Mouse (Mus musculus): ENCODE data around the gene Atf1. TPM values are rescaled to one million over a fixed set of nuclear protein-coding genes. Genes with fewer than 3 reads are reported as not detected.
"Not testable (repeated sequence)": the region's sequence is repeated elsewhere in the genome, so short reads cannot be mapped to it uniquely, and the experiment has no call there.

Gene Atf1
- total RNA-seq, 2 experiments from 2014 or later, result 19.9 to 27.8 TPM

GRCm38 (mm10) chr15:100268916-100269315 is 41.3 kb downstream of the Atf1 start:
- Histone ChIP-seq H3K27ac (no peak overlapping the region), H3K4me3 (no peak overlapping the region)
- DNase-seq (ENCODE audit: extremely low spot score in 1 of 2, low spot score in 2 of 2), result no peak
- TF ChIP-seq CTCF (IDR thresholded peaks at IDR 0.05), result no peak
- intact Hi-C loops (cut with DNase I), result no loop called here

- Histone ChIP-seq H3K27ac (no peak overlapping the region), H3K4me3 (no peak overlapping the region)
- intact Hi-C loops (cut with DNase I), result no loop called here
- no peak for TF ChIP-seq CTCF (IDR thresholded peaks at IDR 0.05)
- no peak for DNase-seq (ENCODE audit: extremely low spot score in 1 of 2, low spot score in 2 of 2)
Observed at GRCm38 (mm10) chr15:100269776-100270175, 42.2 kb downstream of the Atf1 start.

- H3K4me3 ChIP-seq; DNase-seq (ENCODE audit: extremely low spot score in 1 of 2, low spot score in 2 of 2); intact Hi-C loops (cut with DNase I); H3K27ac ChIP-seq: not testable (repeated sequence)
Observed at GRCm38 (mm10) chr15:100270609-100271008, 43.0 kb downstream of the Atf1 start.

GRCm38 (mm10) chr15:100271411-100271810 is 43.8 kb downstream of the Atf1 start:
- TF ChIP-seq CTCF (IDR thresholded peaks at IDR 0.05), result no peak
- DNase-seq (ENCODE audit: extremely low spot score in 1 of 2, low spot score in 2 of 2), result no peak
- no peak overlapping the region for H3K27ac ChIP-seq
- H3K4me3 ChIP-seq, result no peak overlapping the region
- intact Hi-C loops (cut with DNase I), result no loop called here

- intact Hi-C loops (cut with DNase I); H3K27ac ChIP-seq; DNase-seq (ENCODE audit: extremely low spot score in 1 of 2, low spot score in 2 of 2); H3K4me3 ChIP-seq: not testable (repeated sequence)
Observed at GRCm38 (mm10) chr15:100273791-100274308, 46.2 kb downstream of the Atf1 start.

GRCm38 (mm10) chr15:100274790-100275559 is 47.4 kb downstream of the Atf1 start:
- intact Hi-C loops (cut with DNase I), result no loop called here
- H3K27ac ChIP-seq, result no peak overlapping the region

GRCm38 (mm10) chr15:100276403-100276802 is 48.8 kb downstream of the Atf1 start:
- Histone ChIP-seq H3K4me3 (no peak overlapping the region), H3K27ac (no peak overlapping the region)
- intact Hi-C loops (cut with DNase I), result no loop called here
- no peak for DNase-seq (ENCODE audit: extremely low spot score in 1 of 2, low spot score in 2 of 2)
- TF ChIP-seq CTCF (IDR thresholded peaks at IDR 0.05), result no peak

More at GRCm38 (mm10) chr15:100274790-100275559, 47.4 kb downstream of the Atf1 start:
- DNase-seq (ENCODE audit: extremely low spot score in 1 of 2, low spot score in 2 of 2), result no peak
- no peak for TF ChIP-seq CTCF (IDR thresholded peaks at IDR 0.05)
- H3K4me3 ChIP-seq, result no peak overlapping the region

- Histone ChIP-seq H3K4me3 (no peak overlapping the region), H3K27ac (no peak overlapping the region)
- DNase-seq (ENCODE audit: extremely low spot score in 1 of 2, low spot score in 2 of 2), result no peak
- intact Hi-C loops (cut with DNase I), result no loop called here
- TF ChIP-seq CTCF (IDR thresholded peaks at IDR 0.05), result no peak
Observed at GRCm38 (mm10) chr15:100277586-100277985, 50.0 kb downstream of the Atf1 start.

GRCm38 (mm10) chr15:100280626-100281025 is 53.0 kb downstream of the Atf1 start, which contains the start of gene Tmprss12:
Tmprss12 (plus strand) TSS chr15:100280837.
- TF ChIP-seq CTCF (IDR thresholded peaks at IDR 0.05), result no peak
- no peak within 1 kb of the TSS for H3K4me3 ChIP-seq
- no peak for DNase-seq (ENCODE audit: extremely low spot score in 1 of 2, low spot score in 2 of 2)
- intact Hi-C loops (cut with DNase I), result no loop called here
- H3K27ac ChIP-seq, result no peak within 1 kb of the TSS

- no peak for TF ChIP-seq CTCF (IDR thresholded peaks at IDR 0.05)
- DNase-seq (ENCODE audit: extremely low spot score in 1 of 2, low spot score in 2 of 2), result no peak
- intact Hi-C loops (cut with DNase I), result no loop called here
- Histone ChIP-seq H3K27ac (no peak overlapping the region), H3K4me3 (no peak overlapping the region)
Observed at GRCm38 (mm10) chr15:100288980-100289379, 61.4 kb downstream of the Atf1 start.

GRCm38 (mm10) chr15:100290858-100291257 is 63.2 kb downstream of the Atf1 start:
- H3K27ac ChIP-seq, result peak overlapping the region; percentile 47; the same call in 1 of the 2 replicates
- DNase-seq (ENCODE audit: extremely low spot score in 1 of 2, low spot score in 2 of 2), result no peak
- no peak for TF ChIP-seq CTCF (IDR thresholded peaks at IDR 0.05)
- intact Hi-C loops (cut with DNase I), result no loop called here
- H3K4me3 ChIP-seq, result no peak overlapping the region

GRCm38 (mm10) chr15:100292326-100292725 is 64.7 kb downstream of the Atf1 start:
- intact Hi-C loops (cut with DNase I), result no loop called here

GRCm38 (mm10) chr15:100297856-100298255 is 70.2 kb downstream of the Atf1 start:
- H3K27ac ChIP-seq, result no peak overlapping the region
- no peak overlapping the region for H3K4me3 ChIP-seq
- no peak for DNase-seq (ENCODE audit: extremely low spot score in 1 of 2, low spot score in 2 of 2)
- intact Hi-C loops (cut with DNase I), result no loop called here
- no peak for TF ChIP-seq CTCF (IDR thresholded peaks at IDR 0.05)

More at GRCm38 (mm10) chr15:100292326-100292725, 64.7 kb downstream of the Atf1 start:
- no peak for TF ChIP-seq CTCF (IDR thresholded peaks at IDR 0.05)
- no peak overlapping the region for H3K4me3 ChIP-seq
- H3K27ac ChIP-seq, result no peak overlapping the region
- DNase-seq (ENCODE audit: extremely low spot score in 1 of 2, low spot score in 2 of 2), result no peak

Measured in left cerebral cortex, adult 2 months (tissue).